Mouse (Mus musculus) c-Kit-positive CD71-positive TER-119-negative erythroid progenitor cells, embryonic 14.5 days (primary cell): ENCODE data around the gene Adat3.

ENCODE experiments used
- DNase-seq: peaks from one replicate; pipeline ENCODE4 v3.0.0-alpha.2; 2013; ENCODE audit warnings: low read depth

The Adat3 gene

GRCm38 (mm10) chr10:80602698-80603325 is at the start of gene Adat3, which contains the start of gene Scamp4:
Adat3 (plus strand) TSS chr10:80602880.
Scamp4 (plus strand) TSS chr10:80602872.
- DNase-seq: peak; percentile 93

GRCm38 (mm10) chr10:80553575-80553974 is 49.1 kb upstream of the Adat3 start:
- no peak for DNase-seq

- no peak for DNase-seq
Measured at GRCm38 (mm10) chr10:80553997-80554396, 48.7 kb upstream of the Adat3 start.

GRCm38 (mm10) chr10:80557346-80557965 is 45.2 kb upstream of the Adat3 start:
- DNase-seq: no peak

- no peak for DNase-seq
Measured at GRCm38 (mm10) chr10:80559431-80559830, 43.2 kb upstream of the Adat3 start.

- DNase-seq: no peak
Measured at GRCm38 (mm10) chr10:80560621-80561020, 42.1 kb upstream of the Adat3 start.

- DNase-seq: peak; percentile 97
Measured at GRCm38 (mm10) chr10:80561116-80561944, 41.4 kb upstream of the Adat3 start, which contains the start of gene Rexo1. Rexo1 (minus strand) TSS chr10:80561560.

- no peak for DNase-seq
Measured at GRCm38 (mm10) chr10:80566375-80567092, 36.1 kb upstream of the Adat3 start.

GRCm38 (mm10) chr10:80568876-80569275 is 33.8 kb upstream of the Adat3 start:
- no peak for DNase-seq

GRCm38 (mm10) chr10:80569664-80570066 is 33.0 kb upstream of the Adat3 start:
- peak; percentile 89 for DNase-seq

GRCm38 (mm10) chr10:80570419-80570818 is 32.3 kb upstream of the Adat3 start:
- DNase-seq: no peak

GRCm38 (mm10) chr10:80570871-80571836 is 31.5 kb upstream of the Adat3 start:
- no peak for DNase-seq

- peak; percentile 79 for DNase-seq
Measured at GRCm38 (mm10) chr10:80572477-80572876, 30.2 kb upstream of the Adat3 start.

GRCm38 (mm10) chr10:80573944-80574343 is 28.7 kb upstream of the Adat3 start:
- DNase-seq: no peak

- DNase-seq: no peak
Measured at GRCm38 (mm10) chr10:80574896-80575295, 27.8 kb upstream of the Adat3 start.

- DNase-seq: no peak
Measured at GRCm38 (mm10) chr10:80575925-80576324, 26.8 kb upstream of the Adat3 start.

GRCm38 (mm10) chr10:80576351-80577194 is 26.1 kb upstream of the Adat3 start:
- no peak for DNase-seq

GRCm38 (mm10) chr10:80577195-80578130 is 25.2 kb upstream of the Adat3 start, which contains the start of gene Klf16:
Klf16 (minus strand) TSS chr10:80577321.
- DNase-seq: peak; percentile 91
